Mouse (Mus musculus): Measurements from ENCODE around the gene Timm10. TPM values are rescaled to one million over a fixed set of nuclear protein-coding genes. Genes with fewer than 3 reads are reported as not detected.

The Timm10 gene
- polyA plus RNA-seq, 1 experiment from 2014 or later, result 56.0 TPM

DNA sequence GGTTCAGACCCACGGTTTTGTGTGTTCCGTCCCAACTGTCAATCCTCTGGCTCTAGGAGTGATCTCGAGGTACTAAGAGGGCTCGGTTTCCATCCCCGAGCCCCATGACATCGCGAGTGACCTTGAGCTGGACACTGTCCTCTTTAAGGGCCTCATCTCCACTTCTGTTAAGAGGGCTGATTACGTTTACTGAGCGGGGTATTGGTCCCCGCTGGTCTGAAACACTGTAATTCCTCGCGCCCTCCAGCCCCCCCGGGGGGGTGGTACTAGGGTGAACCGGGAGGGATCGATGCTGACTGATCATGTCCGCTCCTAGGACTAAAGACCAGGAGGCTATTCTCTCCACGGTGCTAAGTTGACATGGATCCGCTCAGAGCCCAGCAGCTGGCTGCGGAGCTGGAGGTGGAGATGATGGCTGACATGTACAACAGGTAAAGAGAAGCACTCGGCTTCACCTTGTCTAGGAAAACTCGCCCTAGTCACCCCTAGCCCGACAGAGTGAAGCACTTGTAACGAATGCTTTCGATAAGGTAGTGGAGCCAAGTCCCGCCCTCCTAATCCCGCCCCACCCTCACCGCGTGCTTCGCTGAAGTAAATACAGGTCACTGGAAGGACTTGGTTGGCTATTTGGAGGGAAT lies 605 bp downstream of the Timm10 start:
- H3K9ac ChIP-seq, result peak overlapping the region; percentile 80
- H3K36me3 ChIP-seq, result peaks cover 11% of the 10 kb centered on the region
- H3K27me3 ChIP-seq, result no peaks in the 10 kb centered on the region
- peak overlapping the region; percentile 99 for H3K4me2 ChIP-seq
- peak; percentile 54 for ATAC-seq (ENCODE audit: low read depth)
- H3K27ac ChIP-seq (replicated peaks), result no peak overlapping the region
- peaks cover 17% of the 10 kb centered on the region for H3K4me1 ChIP-seq (replicated peaks)
- WGBS, result under 1% methylated on average over 29 of the region's 29 CpGs
- H3K9me3 ChIP-seq, result no peaks in the 10 kb centered on the region
- H3K4me3 ChIP-seq, result peak overlapping the region; percentile 80

DNA sequence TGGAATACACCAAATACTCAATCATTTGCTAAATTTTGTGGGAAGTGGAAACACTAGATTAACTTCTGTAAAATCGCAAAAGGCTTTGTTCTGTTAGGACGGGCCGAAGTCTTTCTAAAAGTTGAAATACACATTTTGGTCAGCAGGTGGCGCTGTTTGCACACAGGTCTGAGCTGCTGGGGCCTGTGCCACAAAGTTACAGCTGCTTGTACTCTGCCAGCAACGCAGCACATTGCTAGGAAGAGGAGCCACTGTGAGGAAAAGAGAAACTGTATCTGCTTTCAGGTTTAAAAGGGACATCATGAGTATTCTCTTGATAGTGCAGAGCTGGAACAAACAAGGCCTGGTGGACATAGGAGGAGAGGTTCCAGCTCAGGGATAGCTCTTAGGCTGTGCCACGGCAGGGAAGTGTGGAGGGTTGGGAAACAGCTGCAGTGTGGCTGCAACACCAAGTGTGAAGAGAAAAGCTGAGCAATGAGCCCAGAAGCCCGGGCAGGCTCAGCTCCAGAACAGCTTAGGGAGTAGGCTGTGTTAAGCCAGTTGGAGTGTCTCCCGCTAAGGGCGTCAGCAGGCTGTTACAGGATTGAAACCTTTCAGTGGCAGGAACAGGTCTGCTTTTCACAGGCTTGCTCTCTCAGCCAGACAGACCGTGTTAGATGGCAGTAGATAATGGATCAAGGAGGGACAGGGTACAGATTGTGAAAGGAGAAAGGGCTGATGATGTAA lies 5.0 kb downstream of the Timm10 start:
- Histone ChIP-seq H3K4me1 (replicated peaks) (peaks cover 14% of the 10 kb centered on the region), H3K4me3 (no peak overlapping the region), H3K27ac (replicated peaks) (no peak overlapping the region), H3K9ac (no peak overlapping the region; the same call in 1 of the 2 replicates), H3K27me3 (0 out of 2 replicates have a peak, but pooled peaks cover 1% of the 10 kb centered on the region), H3K9me3 (no peaks in the 10 kb centered on the region), H3K4me2 (no peak overlapping the region), H3K36me3 (peaks cover 11% of the 10 kb centered on the region)
- WGBS, result 37% methylated on average over 10 of the region's 10 CpGs
- peak; percentile 55; the same call in 1 of the 2 replicates for ATAC-seq (ENCODE audit: low read depth)

DNA sequence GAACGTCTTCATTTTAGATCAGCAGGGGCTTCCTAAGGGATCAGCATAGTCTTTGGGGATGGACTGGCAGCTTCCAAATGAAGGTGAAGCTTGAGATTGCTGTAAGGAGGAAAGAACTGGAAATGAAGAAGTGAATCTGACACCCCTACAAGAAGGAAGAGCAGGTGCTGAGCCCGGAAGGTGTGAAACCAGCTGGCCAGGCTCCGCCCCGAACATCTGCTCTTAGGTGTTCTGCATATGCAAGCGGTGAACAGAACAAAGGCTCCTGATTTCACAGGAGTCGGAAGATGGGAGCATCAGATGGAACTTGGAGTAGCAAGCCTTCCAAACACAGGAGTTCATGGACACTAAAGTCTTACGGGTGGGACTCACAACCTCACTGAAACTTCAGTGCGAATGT lies 10.3 kb downstream of the Timm10 start:
- Histone ChIP-seq H3K4me2 (no peak overlapping the region), H3K9ac (no peak overlapping the region), H3K4me1 (replicated peaks) (peaks cover 24% of the 10 kb centered on the region), H3K9me3 (no peaks in the 10 kb centered on the region), H3K27ac (replicated peaks) (no peak overlapping the region), H3K36me3 (no peaks in the 10 kb centered on the region), H3K27me3 (peaks cover 51% of the 10 kb centered on the region), H3K4me3 (no peak overlapping the region)
- 60% methylated on average over 8 of the region's 8 CpGs for WGBS
- no peak for ATAC-seq (ENCODE audit: low read depth)

DNA sequence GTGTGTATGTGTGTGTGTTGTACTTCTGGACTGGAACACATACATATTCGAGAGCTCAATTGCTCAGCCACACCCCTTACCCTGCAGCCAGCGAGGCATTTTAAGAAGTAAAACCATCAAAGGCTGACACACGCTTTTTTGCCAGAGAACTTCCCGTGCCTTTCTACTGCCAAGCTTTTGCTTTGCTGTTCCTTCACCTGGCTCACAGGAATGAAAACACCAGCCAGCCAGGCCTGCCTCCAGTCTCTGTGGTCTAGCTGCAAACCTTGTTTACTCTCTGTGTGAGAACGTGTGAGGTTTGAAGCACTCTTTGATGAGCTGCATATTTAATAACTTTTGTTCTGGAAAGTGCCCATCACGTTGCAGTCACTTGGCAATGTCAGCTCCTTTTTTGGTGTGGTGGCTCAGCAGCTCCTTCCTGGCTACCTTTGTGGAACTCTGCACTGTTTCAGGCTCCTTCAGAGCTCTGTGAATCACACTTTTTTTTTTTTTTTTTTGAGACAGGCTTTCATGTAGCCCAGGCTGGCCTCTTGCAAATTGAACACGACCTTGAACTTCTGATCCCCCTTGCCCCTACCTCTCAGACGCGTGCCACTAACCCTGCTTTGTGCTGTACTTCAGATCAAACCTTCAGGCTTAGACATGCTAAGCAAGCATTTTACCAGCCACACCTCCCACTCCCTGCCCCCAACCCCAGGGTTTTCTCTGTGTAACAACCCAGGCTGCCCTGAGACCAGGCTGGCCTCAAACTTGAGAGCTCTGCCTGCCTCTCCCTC lies 11.2 kb downstream of the Timm10 start:
- peaks cover 51% of the 10 kb centered on the region for H3K27me3 ChIP-seq

DNA sequence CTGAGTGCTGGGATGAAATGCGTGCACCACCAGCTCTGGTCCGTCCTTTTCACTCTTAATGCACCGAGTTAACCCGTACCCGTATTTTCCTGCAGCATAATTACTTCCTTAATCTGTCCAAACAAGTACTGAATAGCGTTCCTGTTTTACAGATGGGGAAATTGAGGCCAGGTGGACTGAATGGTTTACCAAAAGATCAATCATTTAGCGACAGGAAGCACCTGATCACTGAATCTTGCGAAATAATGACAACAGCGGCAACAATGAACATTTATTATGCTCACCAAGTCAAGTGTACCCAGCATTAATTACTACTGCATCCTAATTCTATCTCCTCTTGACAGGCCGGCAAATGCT lies 11.8 kb downstream of the Timm10 start, which contains the start of gene Slc43a1:
Gene Slc43a1 (plus strand): TSS at position 258 of the 357 bp plus-strand sequence.
- no peaks in the 10 kb centered on the region for H3K9me3 ChIP-seq
- peaks cover 51% of the 10 kb centered on the region for H3K27me3 ChIP-seq
- 16% methylated on average over 10 of the region's 10 CpGs for WGBS
- H3K4me2 ChIP-seq, result peak within 1 kb of the TSS; percentile 94
- no peak for ATAC-seq (ENCODE audit: low read depth)
- H3K27ac ChIP-seq (replicated peaks), result no peak within 1 kb of the TSS
- no peaks in the 10 kb centered on the region for H3K36me3 ChIP-seq
- H3K4me3 ChIP-seq, result peak within 1 kb of the TSS; percentile 49
- H3K4me1 ChIP-seq (replicated peaks), result peaks cover 24% of the 10 kb centered on the region
- peak within 1 kb of the TSS; percentile 67 for H3K9ac ChIP-seq

More for the DNA sequence above, 11.2 kb downstream of the Timm10 start:
- Histone ChIP-seq H3K9ac (no peak overlapping the region), H3K4me3 (no peak overlapping the region), H3K9me3 (no peaks in the 10 kb centered on the region), H3K27ac (replicated peaks) (no peak overlapping the region), H3K36me3 (no peaks in the 10 kb centered on the region), H3K4me2 (0 out of 2 replicates have a peak overlapping the region, but pooled peaks have one; percentile 1), H3K4me1 (replicated peaks) (peaks cover 24% of the 10 kb centered on the region)
- ATAC-seq (ENCODE audit: low read depth), result no peak
- WGBS, result 28% methylated on average over 9 of the region's 9 CpGs

DNA sequence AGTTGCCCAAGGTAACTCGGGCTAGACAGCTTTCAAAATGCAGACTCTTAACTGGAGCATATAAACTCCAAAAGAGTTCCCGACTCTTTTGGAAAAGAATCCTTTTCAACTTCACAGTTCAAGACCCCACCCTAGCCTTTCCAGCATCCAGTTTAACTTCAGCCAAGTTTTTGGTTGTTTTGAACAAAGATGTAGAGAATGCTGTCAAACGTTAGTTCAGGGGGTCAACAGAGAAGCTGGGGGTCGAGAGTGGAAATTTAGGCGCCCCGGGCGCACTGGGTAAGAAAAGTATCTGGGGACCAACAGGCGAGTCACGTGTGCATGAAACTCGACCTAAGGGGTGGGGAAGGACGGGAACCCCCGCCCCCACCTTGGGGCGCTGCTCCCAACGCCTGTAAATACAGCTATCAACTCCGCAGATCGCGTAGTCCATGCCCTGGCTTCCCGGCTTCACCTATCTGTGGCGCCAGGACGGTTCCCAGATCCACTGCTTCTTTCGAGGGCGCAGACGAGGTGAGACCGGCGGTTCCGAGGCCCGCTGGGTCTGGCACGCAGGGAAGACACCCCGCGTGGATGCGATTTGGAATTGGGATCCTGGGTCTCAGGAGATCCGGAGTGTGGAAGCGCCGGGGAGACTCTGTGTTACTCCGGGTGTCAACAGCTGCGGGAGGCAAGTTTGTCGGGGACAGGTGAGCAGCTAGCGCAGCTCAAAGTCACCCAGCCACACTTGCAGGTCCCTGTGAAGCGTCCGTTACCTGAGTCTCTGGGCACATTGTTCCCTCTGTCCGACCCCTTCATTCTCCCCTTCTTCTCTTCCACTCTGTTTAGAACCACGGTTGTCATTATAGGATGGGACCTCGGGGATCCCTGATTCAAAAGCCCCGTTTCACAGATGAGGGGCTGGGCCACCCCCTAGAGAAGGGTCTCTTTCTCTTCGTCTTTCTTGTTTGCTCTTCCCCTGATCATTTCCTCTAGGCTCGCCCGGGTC lies 12.5 kb downstream of the Timm10 start:
- WGBS, result under 1% methylated on average over 47 of the region's 47 CpGs
- ATAC-seq (ENCODE audit: low read depth), result peak; percentile 16; the same call in 1 of the 2 replicates

DNA sequence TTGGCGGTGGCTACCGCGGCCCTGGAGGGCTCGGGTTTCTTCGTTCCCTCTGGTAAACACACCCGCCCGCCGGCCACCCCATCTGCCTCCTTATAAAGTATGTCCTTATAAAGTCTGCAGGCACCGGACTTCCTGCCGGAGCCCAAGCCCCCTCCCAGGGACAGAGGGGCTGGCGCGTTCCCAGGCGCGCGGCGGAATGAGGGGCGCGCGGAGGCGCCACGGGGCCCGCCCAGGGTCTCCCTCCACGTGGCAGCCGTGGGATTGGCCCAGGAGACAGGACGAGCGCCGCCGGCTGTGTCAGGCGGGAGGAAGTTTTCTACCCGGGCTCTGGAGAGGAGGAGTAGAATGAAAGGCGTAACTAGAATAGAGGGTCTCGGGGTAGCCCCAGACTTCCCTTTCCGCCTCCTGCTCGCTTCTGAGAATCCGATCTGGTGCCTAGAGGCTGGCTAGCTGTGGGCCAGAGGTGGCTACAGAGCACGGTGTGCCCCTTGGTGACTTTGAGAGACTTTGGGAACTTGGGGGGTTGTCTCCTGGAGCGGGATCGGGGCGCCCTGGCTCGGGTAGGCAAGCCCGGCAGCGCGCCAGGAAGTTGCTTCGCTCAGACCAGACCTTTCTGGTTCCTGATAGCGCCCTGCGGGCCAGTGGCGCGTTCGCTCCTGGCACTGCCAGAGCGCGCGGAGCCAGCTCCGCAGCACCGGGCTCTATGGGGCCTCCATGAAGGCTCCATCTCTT lies 13.4 kb downstream of the Timm10 start:
- Histone ChIP-seq H3K27ac (replicated peaks) (0 out of 2 replicates have a peak overlapping the region, but pooled peaks have one; percentile 7), H3K36me3 (no peaks in the 10 kb centered on the region), H3K4me3 (peak overlapping the region; percentile 49), H3K27me3 (peaks cover 51% of the 10 kb centered on the region), H3K4me2 (peak overlapping the region; percentile 94), H3K9ac (peak overlapping the region; percentile 67), H3K9me3 (no peaks in the 10 kb centered on the region), H3K4me1 (replicated peaks) (peaks cover 24% of the 10 kb centered on the region)
- ATAC-seq (ENCODE audit: low read depth), result peak; percentile 75
- under 1% methylated on average over 54 of the region's 54 CpGs for WGBS

More for the DNA sequence above, 12.5 kb downstream of the Timm10 start:
- no peaks in the 10 kb centered on the region for H3K36me3 ChIP-seq
- peak overlapping the region; percentile 67 for H3K9ac ChIP-seq
- H3K4me2 ChIP-seq, result peak overlapping the region; percentile 94
- peak overlapping the region; percentile 49 for H3K4me3 ChIP-seq
- no peak overlapping the region for H3K27ac ChIP-seq (replicated peaks)
- H3K9me3 ChIP-seq, result no peaks in the 10 kb centered on the region
- H3K27me3 ChIP-seq, result peaks cover 51% of the 10 kb centered on the region
- H3K4me1 ChIP-seq (replicated peaks), result peaks cover 24% of the 10 kb centered on the region

DNA sequence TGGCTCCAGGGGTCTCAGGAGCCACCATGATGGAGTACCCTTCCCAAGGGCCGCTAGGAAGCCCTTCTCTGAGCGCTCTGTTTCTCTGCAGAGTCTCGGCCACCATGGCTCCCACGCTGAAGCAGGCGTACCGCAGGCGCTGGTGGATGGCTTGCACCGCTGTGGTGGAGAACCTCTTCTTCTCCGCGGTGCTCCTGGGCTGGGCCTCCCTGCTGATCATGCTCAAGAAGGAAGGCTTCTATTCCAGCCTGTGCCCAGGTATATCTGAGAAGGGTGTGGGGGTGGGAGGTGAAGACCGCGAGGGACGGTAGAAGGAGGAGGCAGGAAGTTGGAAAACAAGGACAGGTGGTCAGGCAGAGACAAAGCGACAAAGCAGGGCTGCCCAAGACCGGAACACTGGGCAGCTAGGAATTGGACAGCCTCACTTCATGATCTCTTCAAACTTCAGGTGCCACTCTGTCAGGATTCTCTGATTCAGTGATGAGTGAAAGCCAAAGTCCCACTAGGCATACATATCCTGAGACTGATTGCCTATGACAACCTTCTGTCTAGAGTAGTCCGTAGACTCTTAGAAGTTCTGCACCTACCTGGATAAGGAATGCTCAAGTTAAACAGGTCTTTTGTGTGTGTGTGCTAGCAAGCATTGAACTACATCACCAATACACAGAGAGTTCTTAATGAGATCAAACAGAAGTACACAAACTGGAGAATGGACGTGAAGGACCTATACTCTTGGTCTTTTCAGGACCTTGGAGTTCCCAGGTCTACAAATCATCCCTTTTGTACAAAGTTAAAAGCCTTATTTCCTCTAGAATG lies 14.2 kb downstream of the Timm10 start:
- H3K9ac ChIP-seq, result peak overlapping the region; percentile 67
- H3K4me2 ChIP-seq, result peak overlapping the region; percentile 94
- 9% methylated on average over 17 of the region's 17 CpGs for WGBS
- peaks cover 24% of the 10 kb centered on the region for H3K4me1 ChIP-seq (replicated peaks)
- no peaks in the 10 kb centered on the region for H3K36me3 ChIP-seq
- no peaks in the 10 kb centered on the region for H3K9me3 ChIP-seq
- ATAC-seq (ENCODE audit: low read depth), result peak; percentile 49; the same call in 1 of the 2 replicates
- peak overlapping the region; percentile 49 for H3K4me3 ChIP-seq
- 0 out of 2 replicates have a peak overlapping the region, but pooled peaks have one; percentile 7 for H3K27ac ChIP-seq (replicated peaks)
- peaks cover 51% of the 10 kb centered on the region for H3K27me3 ChIP-seq

DNA sequence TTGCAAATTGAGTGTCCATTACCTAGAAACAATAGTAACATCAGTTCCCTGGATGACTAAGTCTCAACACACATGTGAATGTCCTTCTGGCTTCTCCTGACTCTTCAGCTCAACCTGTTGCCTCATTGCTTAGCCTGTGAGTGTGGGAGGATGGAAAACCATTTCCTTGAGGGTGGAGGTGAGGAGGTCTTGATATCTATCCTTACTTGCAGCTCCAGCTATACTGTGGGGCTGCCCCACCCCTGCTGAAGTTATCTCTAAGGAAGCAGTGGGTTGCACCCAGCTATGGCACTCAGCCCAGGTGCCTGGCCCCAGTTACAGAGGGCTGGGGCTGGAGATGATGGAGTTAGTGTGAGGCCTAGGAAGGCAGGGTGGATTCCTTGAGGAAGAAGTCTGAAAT lies 15.1 kb downstream of the Timm10 start:
- Histone ChIP-seq H3K27me3 (peaks cover 49% of the 10 kb centered on the region), H3K4me2 (no peak overlapping the region)

DNA sequence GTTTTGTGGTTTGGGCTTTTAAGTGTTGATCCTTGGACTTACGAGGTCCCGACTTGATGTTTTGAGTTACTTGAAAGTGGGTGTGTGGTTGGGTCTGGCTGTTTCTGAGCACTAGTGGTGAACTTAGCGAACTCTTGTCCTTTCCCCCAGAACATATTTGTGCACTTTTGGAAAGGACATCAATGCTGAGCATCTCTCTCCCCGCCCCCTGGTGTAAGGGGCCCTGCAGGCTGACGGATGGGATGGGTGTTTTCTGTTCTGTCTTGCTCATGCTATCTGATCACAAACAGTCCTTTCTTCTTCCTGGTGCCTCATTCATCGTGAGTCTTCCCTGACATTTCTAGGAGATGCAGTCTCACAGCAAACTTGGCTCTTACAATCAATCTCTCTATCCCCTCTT lies 16.9 kb downstream of the Timm10 start:
- no peaks in the 10 kb centered on the region for H3K36me3 ChIP-seq
- no peak overlapping the region for H3K4me3 ChIP-seq
- no peak for ATAC-seq (ENCODE audit: low read depth)
- WGBS, result 88% methylated on average over 6 of the region's 6 CpGs
- peaks cover 24% of the 10 kb centered on the region for H3K4me1 ChIP-seq (replicated peaks)
- peaks cover 31% of the 10 kb centered on the region for H3K27me3 ChIP-seq
- no peaks in the 10 kb centered on the region for H3K9me3 ChIP-seq
- H3K4me2 ChIP-seq, result no peak overlapping the region
- no peak overlapping the region for H3K27ac ChIP-seq (replicated peaks)
- H3K9ac ChIP-seq, result no peak overlapping the region

More for the DNA sequence above, 15.1 kb downstream of the Timm10 start:
- no peaks in the 10 kb centered on the region for H3K9me3 ChIP-seq
- no peak overlapping the region for H3K9ac ChIP-seq
- peaks cover 24% of the 10 kb centered on the region for H3K4me1 ChIP-seq (replicated peaks)
- H3K4me3 ChIP-seq, result no peak overlapping the region
- no peak overlapping the region for H3K27ac ChIP-seq (replicated peaks)
- H3K36me3 ChIP-seq, result no peaks in the 10 kb centered on the region
- ATAC-seq (ENCODE audit: low read depth), result no peak
